Mouse (Mus musculus) left cerebral cortex, postnatal 25 days (tissue): Measurements from ENCODE around the gene D430019H16Rik. TPM values are rescaled to one million over a fixed set of nuclear protein-coding genes. Genes with fewer than 3 reads are reported as not detected.

Experiments used
- DNase-seq, 2 experiments: peaks; one replicate each; pipeline ENCODE4 v3.0.0; 2022; ENCODE audit warnings: low spot score in 2 of 2, mixed read lengths in 1 of 2
- intact Hi-C: fragments of 180-260 bp; cut with DNase I; formaldehyde crosslinking; loops from one replicate; pipeline ENCODE4 v1.15.1; 2025
- total RNA-seq, 2 experiments: library from RNA; stranded (reverse); gene quantifications; 2 replicates each; pipeline ENCODE4 v1.2.3; 2021

Gene D430019H16Rik
- total RNA-seq = 10 to 100 TPM; 96.6 to 99.5 TPM

DNA sequence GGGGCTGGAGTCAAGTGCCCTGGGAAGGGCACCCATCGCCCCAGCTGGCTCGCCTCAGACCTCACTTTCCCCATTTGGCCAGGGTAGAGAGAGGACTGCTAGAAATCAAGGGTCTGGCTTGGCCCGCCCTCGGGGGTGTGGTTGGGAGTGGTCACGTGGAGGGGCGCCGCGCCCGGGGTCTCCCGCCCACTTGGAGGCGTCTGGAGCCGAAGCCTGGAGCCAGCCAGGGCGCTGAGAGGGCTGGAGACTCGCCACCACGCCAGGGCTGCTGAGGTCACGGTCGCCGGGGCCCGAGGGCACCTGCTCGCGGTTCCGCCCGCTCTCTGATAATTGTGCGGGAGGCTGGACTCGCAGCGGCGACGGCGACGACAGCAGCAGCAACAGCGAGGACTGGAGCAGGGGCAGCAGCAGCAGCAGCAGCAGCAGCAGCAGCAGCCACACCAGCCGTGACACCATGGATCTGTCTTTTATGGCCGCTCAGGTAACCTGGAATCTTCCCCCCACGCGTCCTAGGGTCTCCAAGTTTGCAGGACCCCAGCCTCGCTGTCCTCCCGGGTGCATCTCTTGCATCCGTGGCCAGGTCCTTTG is at the start of gene D430019H16Rik:
Gene D430019H16Rik, plus strand, starts transcription at position 187 of the 588 bp plus-strand sequence.
- intact Hi-C loops = loop anchor here (2.0 kb wide), 1 partner anchor 23 kb away; no protein-coding TSS in a partner anchor
- DNase-seq = peak; percentile 69

DNA sequence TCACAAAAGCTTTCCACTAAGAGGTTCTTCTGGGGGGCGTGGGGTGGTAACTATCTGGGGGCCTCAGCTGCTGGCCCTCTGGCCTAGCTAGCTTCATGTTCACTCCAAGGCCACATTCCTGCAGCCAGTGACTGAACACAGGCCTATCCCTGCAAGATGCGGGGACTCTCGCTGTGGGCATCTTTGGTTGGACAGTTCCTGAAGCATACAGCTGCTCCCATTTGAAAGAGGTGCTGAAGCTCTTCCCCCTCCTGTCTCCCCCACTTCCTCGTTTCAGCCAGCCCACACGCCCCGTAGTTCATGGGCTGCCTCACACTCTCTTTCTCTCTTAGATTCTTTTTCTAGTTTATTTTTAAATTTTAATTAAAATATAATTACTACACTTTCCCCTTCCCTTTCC is 47.6 kb upstream of the D430019H16Rik start:
- intact Hi-C loops = no loop called here

DNA sequence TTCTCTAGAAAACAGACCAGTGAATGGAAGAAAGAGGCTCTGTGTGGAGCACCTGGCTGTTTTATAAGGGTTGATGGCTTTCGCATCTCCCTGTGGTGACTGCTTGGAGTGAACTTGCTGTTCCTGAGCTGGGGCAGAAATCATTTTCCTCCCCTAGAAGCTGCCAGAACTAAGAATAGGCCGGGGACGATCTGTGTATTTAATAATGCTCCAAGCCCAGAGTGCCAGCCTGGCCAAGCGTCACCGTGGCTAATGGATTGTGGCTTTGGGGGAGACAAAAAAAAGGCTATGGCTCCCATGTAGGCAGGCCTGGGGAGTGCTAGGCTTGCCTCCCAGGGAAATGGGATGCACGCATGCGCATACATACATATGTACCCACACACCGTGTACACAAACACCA is 39.7 kb upstream of the D430019H16Rik start:
- intact Hi-C loops = no loop called here
- DNase-seq = no peak

More for the DNA sequence above, 47.6 kb upstream of the D430019H16Rik start:
- no peak for DNase-seq

DNA sequence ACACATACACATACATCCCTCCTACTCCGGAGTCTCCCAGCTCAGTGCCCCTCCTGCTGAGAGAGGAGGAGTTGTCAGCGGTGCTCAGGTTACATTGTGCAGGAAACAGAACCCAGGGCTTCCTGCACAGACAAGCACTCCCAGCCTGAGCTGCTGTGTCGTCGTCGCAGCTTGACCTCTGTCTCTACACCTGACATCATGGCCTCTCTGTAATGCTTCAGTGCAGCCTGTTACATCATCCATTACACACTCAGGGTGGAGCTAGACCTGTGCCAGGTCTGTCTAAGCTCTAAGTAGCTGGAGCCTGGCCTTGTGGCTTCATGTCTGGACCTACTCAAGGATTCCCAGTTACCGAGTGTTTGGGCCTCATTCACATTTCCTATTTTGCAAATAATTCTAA is 33.2 kb upstream of the D430019H16Rik start:
- intact Hi-C loops = no loop called here
- no peak for DNase-seq

DNA sequence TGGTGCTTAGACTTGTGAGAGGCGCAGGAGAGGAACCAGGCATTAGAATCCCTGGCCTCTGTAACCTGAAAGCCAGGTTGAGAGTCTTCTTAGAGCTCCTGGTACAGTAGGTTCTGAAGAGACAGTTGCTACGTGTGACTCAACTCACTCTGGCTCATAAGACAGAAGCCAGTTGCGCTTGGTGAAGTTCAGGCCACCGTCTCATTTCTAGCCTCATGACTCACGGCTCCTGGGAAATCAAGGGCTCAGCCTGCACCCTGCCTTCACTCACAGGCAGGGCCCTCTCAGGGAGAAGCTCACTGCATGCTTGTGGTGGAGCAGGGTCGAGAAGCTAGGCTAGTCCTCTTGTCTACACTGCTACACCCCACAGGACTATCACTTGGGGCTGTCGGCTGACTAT is 27.1 kb upstream of the D430019H16Rik start:
- intact Hi-C loops = loop anchor here (2.0 to 5.0 kb wide), 2 partner anchors 352 to 474 kb away; no protein-coding TSS in a partner anchor
- DNase-seq = peak in 1 of 2 experiments; percentile 44

DNA sequence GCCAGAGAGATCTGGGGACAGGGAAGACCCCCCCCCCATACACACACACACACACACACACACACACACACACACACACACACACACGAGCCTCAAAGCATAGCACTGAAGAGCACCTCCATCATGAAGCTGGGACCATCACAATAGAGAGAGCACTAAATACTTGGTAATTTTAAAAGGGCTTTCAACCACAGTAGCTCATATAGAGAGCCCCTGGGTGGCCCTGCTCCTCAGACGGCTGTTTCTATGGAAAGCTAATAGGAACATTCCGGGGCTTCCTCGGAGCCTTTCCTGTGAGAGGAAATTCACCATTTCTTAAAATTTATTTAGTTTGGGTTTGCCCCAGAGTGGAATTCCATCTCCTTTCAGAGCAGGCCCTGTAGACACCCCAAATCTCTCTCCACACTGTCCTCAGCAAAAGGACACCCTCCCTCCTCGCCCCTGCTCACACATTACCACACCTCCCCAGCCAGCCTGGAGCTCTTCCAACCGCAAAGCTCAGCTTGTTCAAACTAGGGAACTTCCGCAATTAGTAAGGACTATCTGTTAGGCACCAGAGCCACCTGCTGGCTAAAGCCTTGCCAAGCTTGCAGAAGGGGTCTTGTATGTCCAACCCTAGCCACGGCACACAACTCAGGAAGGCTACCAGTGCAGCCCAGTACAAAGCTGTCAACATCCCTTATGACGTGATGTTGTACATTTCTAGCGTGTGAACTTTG is 26.5 kb upstream of the D430019H16Rik start:
- DNase-seq = peak; percentile 77 to 87
- intact Hi-C loops = loop anchor here (1.0 to 5.0 kb wide), 3 partner anchors 352 to 475 kb away; no protein-coding TSS in a partner anchor

DNA sequence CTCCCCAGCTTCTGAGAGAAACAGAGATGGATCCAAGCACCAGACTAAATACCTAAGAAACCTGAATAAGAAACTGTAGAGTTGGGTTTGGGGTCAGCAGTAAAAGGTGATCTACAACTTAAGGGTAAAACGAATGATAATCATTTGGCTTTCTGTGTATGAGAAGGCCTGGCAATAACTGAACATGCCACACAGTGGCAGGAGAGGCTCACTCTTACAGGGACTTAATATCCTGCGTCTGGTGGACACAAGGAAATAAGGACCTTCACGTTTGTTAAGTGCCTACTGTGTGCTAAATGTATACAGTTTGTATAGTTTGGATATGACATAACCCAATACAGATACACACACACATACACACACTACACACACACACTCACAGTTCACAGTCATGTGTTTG is 21.8 kb upstream of the D430019H16Rik start:
- DNase-seq = no peak

DNA sequence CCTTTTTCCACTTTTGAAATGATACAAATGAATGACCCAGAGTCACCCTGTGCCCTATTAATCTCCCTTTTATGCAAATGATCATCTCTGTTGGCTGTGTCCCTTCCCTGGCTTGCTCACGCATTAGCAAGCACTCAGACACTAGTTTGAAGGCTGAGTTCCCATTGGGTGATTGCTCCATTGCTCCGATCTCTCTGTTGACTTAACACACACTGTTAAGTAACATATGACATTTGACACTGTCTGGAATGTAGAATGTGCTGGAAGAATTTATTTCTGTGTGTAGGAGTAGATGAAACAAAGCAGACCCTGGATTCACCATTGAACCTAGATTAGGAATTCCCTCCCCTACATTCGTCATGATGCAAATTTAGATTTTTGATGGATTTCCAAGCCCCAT is 20.8 kb upstream of the D430019H16Rik start:
- intact Hi-C loops = loop anchor here (2.0 to 5.0 kb wide), 3 partner anchors 50 to 179 kb away; no protein-coding TSS in a partner anchor
- no peak for DNase-seq

More for the DNA sequence above, 21.8 kb upstream of the D430019H16Rik start:
- intact Hi-C loops = loop anchor here (2.0 to 5.0 kb wide), 3 partner anchors 51 to 180 kb away; no protein-coding TSS in a partner anchor

DNA sequence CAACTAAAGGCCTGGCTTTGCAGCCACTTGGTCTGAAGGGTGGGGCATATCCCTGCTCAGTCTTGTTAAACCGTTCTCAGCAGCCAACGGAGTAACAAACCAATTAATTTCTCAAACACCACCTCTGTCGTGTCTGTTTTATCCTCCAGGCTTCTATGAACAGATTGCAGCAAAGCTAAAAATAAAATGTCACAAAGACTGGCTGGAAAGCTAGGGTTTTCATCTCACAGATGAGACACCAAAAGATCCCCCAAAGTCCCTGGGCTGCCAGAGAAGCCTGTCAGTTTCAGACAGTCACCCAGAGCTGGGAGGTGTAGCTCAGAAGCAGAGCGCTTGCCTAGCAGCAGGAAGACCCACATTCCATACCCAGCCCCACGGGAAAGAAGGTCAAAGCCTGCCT is 15.4 kb upstream of the D430019H16Rik start:
- intact Hi-C loops = loop anchor here (1.0 kb wide), 1 partner anchor 11 kb away; no protein-coding TSS in a partner anchor
- peak; percentile 28 to 86 for DNase-seq

DNA sequence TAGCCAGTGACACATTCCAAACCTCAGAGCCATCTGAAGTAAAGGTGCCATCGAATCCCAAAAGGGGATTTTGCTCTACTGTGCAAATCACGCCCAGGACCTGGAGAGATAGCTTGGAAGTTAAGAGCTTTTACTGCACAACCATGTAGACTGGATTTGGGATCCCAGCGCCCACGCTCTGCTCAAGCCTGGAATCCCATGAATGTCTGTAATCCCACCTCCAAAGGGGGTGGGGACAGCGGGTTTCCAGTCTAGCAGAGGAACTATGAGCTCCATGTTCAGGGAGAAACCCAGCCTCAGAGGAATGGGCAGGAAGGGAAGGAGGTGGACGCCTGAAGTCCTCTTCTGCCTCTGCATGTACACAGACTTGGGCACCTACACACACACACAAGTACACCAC is 13.7 kb upstream of the D430019H16Rik start:
- DNase-seq = no peak
- intact Hi-C loops = no loop called here

DNA sequence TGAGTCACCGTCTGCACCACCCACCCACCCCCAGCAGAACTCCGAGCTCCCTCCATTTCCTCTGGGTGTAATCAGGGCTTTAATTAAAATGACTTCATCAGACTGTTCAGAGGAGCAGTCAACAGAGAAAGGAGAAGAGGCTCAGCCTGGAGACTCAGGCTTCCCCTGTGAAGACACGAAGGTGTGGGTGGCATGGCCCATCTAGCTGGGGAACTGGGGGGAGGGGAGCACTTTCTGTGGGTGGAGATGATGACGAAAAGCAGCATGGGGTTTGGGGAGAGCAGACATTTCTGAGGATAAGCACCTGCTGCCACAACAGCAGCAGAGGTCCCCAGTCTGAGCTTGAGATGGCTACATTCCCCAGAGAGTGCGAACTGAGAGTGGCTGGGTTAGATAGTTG is 10.1 kb upstream of the D430019H16Rik start:
- peak in 1 of 2 experiments; percentile 65 for DNase-seq
- intact Hi-C loops = no loop called here

DNA sequence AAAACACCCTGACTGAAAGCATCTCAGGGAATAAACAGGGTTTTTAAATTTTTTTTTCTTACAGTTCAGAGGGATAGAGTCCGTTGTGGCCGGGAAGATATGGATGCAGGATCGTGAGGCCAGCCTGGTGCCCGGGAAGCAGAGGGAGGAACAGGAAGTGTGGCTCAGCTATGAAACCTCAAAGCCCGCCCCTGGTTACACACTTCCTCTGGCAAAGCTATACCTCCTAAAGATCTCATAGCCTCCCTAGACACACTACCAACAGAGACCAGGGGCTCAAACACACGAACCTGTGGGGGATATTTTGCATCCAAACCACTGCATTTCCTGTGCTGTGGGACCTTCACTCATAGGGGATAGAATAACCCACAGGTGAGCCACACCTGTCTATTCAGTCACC is 7.9 kb upstream of the D430019H16Rik start:
- intact Hi-C loops = no loop called here
- DNase-seq = no peak

DNA sequence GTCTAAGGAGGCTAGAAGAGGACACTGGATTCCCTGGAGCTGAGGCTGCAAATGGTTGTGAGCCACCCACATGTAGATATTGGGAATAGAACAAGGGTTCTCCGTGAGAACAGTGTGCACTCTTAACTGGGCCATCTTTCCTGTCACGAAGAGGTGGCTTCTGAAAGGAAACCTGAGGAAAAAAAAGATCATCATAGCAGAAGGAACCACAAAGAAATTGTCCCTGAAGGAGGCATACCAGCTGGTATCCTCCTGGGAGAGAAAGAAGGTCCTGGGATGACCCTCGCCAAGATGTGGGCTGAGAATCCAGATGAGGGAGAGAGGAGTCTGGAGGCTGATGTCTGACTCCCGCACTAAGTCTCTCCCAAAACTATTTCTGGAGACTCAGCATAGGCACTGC is 4.4 kb upstream of the D430019H16Rik start:
- intact Hi-C loops = loop anchor here (1.0 kb wide), 1 partner anchor 11 kb away; no protein-coding TSS in a partner anchor
- DNase-seq = peak in 1 of 2 experiments; percentile 85

DNA sequence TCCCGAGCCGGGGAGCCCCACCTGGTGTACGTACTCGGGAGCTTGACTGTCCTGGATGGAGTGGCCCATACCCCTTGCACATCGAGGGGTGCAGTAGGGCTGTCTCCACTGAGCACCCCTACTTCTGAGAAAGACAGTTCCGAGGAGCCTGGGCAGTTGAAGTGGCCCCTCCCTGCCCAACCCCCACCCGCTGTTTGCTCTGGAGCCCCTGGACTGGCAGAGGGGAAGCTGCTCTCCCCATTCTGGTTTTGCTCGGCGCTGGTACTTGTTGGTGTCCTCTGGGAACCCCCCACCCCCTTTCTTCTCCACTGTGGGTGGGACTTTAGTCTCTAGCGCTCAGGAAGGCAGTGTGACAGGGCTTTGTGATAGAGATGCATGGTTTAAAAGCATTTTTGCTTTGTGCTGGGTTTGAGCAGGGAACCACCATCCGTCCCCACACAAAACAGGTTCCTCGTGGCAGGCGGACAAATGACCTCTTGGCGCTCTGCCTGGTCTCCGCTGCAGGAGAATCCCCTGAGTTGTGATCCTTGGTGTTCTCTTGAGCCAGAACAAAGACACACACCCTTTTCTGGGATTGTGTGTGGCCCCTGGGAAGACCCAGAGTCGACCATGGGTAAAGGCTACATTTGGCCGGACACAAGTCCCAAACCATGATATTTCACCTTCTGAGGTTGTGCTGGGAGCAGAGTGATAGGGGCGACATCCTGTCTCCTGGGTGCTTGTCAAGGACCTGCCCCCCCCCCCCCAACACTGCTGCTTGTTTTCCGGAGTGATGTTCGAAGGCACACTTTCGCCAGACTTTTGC is 804 bp downstream of the D430019H16Rik start:
- DNase-seq = no peak
- intact Hi-C loops = loop anchor here (2.0 kb wide), 1 partner anchor 22 kb away; no protein-coding TSS in a partner anchor

DNA sequence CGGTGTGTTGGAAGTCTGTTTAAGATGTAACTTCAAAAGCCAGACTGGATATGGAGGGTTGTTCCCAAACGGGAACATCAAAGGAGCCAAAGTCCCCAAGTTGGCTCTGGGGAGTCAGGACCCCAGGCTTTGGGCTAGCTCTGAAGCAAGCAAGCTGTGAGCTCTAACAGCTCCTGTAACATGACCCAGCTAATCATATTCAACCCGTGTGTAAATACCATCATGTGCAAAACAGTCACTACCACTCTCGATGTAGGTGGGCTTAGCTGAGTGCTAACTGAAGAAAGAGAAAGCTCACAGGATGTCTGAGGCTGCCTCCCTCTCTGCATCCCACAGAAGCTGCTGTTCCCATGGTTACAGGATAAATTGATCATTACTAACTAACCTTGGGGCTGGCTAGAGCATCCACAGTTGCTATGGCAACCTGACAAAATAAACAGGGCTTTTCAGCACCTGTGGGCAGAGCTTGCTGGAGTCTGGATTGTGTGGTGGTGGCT is 1.5 kb downstream of the D430019H16Rik start:
- peak; percentile 61 to 69 for DNase-seq

DNA sequence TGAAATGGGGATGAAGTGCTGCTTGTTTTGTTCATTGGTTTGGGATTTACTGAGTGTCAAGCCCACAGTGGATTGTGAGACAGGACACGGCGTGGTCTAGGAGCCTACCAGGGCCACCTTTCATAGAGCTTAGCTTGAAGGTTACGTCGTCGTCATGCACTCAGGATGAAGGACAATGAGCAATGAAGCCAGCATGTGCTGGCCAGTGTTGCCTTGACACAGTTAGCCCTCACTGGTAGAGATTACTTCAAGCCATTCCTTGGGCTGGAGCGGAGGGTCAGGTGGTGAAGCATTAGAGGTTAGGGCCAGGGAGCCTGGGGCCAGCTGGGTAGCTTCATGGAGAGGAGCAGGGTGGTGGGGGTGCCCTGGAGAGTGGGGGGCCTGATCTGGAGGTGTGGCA is 5.1 kb downstream of the D430019H16Rik start:
- DNase-seq = no peak
- intact Hi-C loops = no loop called here

More for the DNA sequence above, 1.5 kb downstream of the D430019H16Rik start:
- intact Hi-C loops = loop anchor here (2.0 kb wide), 1 partner anchor 22 kb away; no protein-coding TSS in a partner anchor

DNA sequence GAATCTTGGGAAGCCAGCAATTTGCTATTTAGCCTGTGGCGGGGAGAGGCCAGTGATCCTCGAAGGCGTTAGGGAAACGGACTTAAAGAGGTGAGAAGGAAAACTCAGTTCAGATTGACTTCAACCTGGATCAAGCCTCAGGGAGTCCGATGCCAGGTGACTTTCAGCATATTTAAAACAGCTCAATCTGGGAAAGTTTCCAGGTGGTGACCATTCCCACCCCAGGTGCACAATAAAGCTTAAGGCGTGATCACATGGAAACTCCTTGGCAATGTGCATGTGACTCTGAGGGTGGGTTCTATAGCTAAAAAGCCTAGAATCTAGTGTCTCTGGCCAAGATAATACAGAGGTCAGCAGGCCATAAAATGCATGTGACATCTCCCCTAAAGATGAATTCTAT is 7.4 kb downstream of the D430019H16Rik start:
- intact Hi-C loops = no loop called here
- no peak for DNase-seq

DNA sequence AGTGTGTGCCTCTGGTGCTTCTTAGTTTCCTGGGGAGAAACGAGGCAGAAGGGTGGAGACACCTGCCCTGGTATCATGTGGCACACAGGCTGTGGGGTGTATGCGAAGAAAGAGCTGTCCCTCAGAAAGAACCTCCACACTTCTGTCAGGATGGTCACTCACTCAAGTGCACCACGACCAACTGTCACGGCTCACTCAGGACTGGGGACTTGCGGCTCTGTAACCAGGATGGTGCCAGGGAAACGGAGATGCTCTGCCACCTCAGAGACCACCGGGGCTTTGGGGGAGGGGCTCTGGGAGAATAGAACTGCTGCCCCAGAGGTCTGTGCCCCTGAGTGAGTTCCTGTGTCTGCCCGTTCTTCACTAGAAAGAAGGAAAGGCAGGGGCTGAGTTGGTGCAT is 15.4 kb downstream of the D430019H16Rik start:
- no peak for DNase-seq
- intact Hi-C loops = no loop called here

DNA sequence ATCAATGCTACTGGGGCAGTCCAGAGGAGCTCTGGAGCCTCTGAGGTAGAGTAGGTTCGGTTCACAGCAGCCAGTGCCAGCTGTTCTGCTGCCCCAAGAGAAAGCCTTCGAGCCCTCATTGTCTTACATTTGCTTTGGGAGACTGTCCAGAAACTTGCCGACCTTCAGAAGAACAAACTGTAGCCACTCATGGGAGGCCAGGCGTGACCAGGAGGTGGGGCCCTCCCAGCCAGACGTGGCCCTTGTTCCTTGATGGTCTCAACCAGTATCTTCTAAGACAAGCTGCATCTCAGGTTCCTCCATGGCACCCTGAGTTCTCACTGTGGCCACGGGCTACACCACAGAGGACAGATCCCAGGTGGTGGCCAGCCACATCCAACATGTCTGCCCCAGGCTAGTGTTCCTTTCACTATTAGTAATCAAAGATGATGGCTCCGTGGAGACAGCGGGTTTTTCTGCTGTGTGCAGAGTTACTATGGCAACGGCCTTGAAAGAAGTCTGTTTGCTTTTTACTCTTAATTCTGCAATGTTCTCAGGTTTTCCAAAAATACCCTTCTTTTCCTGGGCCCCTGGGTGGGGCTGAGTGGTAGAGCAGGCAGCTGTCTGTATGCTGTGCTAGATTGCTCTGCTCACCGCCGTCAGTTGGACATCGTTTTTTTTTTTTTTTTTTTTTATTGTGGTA is 21.7 kb downstream of the D430019H16Rik start:
- intact Hi-C loops = no loop called here
- DNase-seq = peak; percentile 68 to 85
